Mouse (Mus musculus) lung, embryonic 16.5 days (tissue): Measurements from ENCODE around the gene Smyd3. TPM values are rescaled to one million over a fixed set of nuclear protein-coding genes. Genes with fewer than 3 reads are reported as not detected.
A peak's percentile ranks its signal among the peaks of the same experiment; 100 is the strongest.

Experiments used
- ATAC-seq: fragments of 200-750 bp; cut with Nextera tagmentation; 2 replicates; pipeline ENCODE4 v1.8.0; 2017; ENCODE audit warnings: low read depth, mild to moderate bottlenecking, moderate library complexity
- H3K27ac ChIP-seq: fragments of 300-500 bp; sonication (generic); 2 replicates; pipeline ENCODE4 v1.5.1; 2014; ENCODE audit warnings: mild to moderate bottlenecking, control low read depth, low read length
- H3K27me3 ChIP-seq: fragments of 300-500 bp; sonication (generic); 2 replicates; pipeline ENCODE4 v1.6.1; 2014; ENCODE audit warnings: low read depth, low read length, mixed read lengths; ENCODE audit not compliant: control insufficient read depth, insufficient read depth
- H3K36me3 ChIP-seq: fragments of 300-500 bp; sonication (generic); 2 replicates; pipeline ENCODE4 v1.6.1; 2014; ENCODE audit warnings: low read length; ENCODE audit not compliant: control insufficient read depth, insufficient read depth
- H3K4me1 ChIP-seq: fragments of 300-500 bp; sonication (generic); replicated peaks from 2 replicates; pipeline ENCODE4 v1.6.1; 2014; ENCODE audit warnings: low read length, mixed read lengths; ENCODE audit not compliant: control insufficient read depth, insufficient read depth
- H3K4me2 ChIP-seq: fragments of 300-500 bp; sonication (generic); 2 replicates; pipeline ENCODE4 v1.6.1; 2014; ENCODE audit warnings: low read depth, low read length, control low read depth
- H3K4me3 ChIP-seq: fragments of 300-500 bp; sonication (generic); 2 replicates; pipeline ENCODE4 v1.5.1; 2014; ENCODE audit warnings: mild to moderate bottlenecking, low read length, control low read depth
- H3K9ac ChIP-seq: fragments of 300-500 bp; sonication (generic); 2 replicates; pipeline ENCODE4 v1.6.1; 2014; ENCODE audit warnings: low read length, control low read depth
- H3K9me3 ChIP-seq: fragments of 300-500 bp; sonication (generic); 2 replicates; pipeline ENCODE4 v1.6.1; 2016; ENCODE audit warnings: low read length; ENCODE audit not compliant: control insufficient read depth
- WGBS: fragments of 180-500 bp; shearing (Covaris S2); extraction: QIAGEN DNeasy Blood & Tissue Kit; methylation state at CpG from one replicate; pipeline ENCODE4 v1.1.7; 2014; 5-methylcytosine and 5-hydroxymethylcytosine counted together
- polyA plus RNA-seq: library from polyadenylated mRNA; unstranded; fragments of >200 nt; fragmentation: Nextera tagmentation; extraction: Ambion mirVana; gene quantifications from 2 replicates; pipeline ENCODE4 v1.2.1, GENCODE M21; 2015

Smyd3 gene
- polyA plus RNA-seq, 1 experiment from 2014 or later: 16.8 TPM

DNA sequence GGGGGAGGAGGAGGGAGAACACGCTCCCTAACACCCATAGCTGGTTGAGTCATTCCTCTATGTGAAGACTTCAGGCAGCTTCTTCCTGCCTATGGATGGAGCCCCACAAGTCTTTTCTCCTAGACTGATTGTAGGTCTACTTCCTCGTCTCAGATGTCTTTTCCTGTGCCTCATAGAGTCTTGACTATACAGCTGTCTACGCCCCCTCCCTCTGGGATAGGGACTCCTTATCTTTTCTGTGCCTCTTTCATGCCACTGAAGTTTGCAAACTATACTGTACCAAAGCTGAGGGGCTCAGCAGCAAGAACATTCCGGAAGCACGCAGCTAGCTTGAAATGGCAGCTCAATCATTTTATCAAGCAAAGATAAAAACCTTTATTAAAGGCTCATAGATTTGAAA is 428.7 kb downstream of the Smyd3 start:
- H3K9ac ChIP-seq: no peak overlapping the region
- no peaks in the 10 kb centered on the region for H3K27me3 ChIP-seq
- no peak overlapping the region for H3K4me3 ChIP-seq
- 64% methylated on average over 5 of the region's 5 CpGs for WGBS
- no peak overlapping the region for H3K4me2 ChIP-seq
- H3K9me3 ChIP-seq: peaks cover 3% of the 10 kb centered on the region; the same call in 1 of the 2 replicates
- 0 out of 2 replicates have a peak, but pooled peaks cover 3% of the 10 kb centered on the region for H3K4me1 ChIP-seq
- H3K27ac ChIP-seq: no peak overlapping the region
- H3K36me3 ChIP-seq: no peaks in the 10 kb centered on the region
- no peak for ATAC-seq

DNA sequence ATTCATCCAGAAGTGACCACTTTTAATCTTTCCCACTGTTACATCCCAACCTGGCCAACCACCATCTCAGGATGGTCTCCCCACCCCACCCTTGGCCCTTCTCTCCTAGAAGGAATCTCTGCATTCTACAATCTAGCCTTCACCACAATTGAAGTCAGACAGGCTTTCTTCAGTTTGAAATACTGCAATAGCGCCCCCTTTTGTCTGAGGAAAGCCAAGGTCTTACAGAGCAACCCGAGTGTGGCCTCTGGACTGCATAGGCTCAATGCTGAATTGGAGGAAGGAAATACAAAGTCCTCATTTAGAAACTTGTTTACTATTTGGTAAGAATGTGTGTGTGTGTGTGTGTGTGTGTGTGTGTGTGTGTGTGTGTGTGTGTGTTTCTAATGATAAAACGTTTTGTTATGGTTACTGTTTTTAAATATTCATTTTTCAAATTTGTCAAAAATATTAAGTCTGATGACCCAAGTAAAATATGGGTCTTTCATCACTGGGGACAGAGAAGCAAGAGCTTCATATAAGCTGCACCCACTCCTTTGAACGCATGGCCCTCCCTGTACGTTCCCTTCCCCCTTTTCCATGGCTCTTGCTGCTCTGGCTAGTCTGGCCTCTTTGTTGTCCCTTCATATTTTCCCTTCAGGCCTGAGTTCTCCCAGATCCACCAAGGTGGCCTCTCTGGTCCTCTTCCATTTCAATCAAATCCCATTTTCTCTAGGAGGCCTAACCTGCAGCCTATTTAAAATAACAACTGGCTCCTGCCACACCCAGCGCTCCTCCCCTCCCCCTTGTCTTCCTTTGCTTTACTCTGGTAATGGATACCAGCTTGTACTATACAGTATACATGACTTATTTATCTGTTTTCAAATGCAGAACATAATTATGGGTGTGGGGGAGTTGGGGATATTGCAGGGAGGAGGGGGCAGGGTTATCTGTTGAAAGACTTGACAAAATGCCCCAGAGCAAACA is 430.5 kb downstream of the Smyd3 start:
- H3K27ac ChIP-seq: no peak overlapping the region
- 0 out of 2 replicates have a peak, but pooled peaks have one; percentile 23 for ATAC-seq

DNA sequence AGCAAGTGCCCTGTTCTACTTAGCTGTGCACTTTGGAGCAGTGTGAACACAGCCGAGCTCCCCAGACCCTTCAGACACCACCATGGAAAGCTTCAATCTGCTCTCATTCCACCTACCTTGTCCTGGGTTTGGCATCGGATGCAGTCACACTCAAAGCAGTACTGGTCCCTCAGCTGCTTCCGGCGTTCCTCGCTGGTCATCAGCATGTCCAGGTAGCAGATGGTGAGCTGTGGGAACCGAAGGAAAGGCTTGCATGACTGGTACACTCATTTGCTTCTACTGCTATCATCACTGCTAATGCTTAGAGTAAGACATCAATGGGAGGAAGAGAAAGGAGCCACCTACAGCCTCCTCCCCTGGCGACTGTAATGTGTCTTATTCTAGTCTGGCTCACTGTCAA is 431.6 kb downstream of the Smyd3 start:
- no peak overlapping the region for H3K9ac ChIP-seq
- H3K4me3 ChIP-seq: no peak overlapping the region
- 86% methylated on average over 7 of the region's 7 CpGs for WGBS
- no peak overlapping the region for H3K4me2 ChIP-seq
- no peaks in the 10 kb centered on the region for H3K27me3 ChIP-seq
- 0 out of 2 replicates have a peak, but pooled peaks cover 6% of the 10 kb centered on the region for H3K4me1 ChIP-seq
- no peak for ATAC-seq
- H3K27ac ChIP-seq: no peak overlapping the region
- H3K9me3 ChIP-seq: peaks cover 3% of the 10 kb centered on the region; the same call in 1 of the 2 replicates
- H3K36me3 ChIP-seq: no peaks in the 10 kb centered on the region

More for the DNA sequence above, 430.5 kb downstream of the Smyd3 start:
- Histone ChIP-seq H3K9me3 (peaks cover 3% of the 10 kb centered on the region; the same call in 1 of the 2 replicates), H3K4me3 (no peak overlapping the region), H3K9ac (no peak overlapping the region), H3K36me3 (no peaks in the 10 kb centered on the region), H3K4me2 (no peak overlapping the region), H3K27me3 (no peaks in the 10 kb centered on the region), H3K4me1 (0 out of 2 replicates have a peak, but pooled peaks cover 6% of the 10 kb centered on the region)
- 47% methylated on average over 6 of the region's 6 CpGs for WGBS

DNA sequence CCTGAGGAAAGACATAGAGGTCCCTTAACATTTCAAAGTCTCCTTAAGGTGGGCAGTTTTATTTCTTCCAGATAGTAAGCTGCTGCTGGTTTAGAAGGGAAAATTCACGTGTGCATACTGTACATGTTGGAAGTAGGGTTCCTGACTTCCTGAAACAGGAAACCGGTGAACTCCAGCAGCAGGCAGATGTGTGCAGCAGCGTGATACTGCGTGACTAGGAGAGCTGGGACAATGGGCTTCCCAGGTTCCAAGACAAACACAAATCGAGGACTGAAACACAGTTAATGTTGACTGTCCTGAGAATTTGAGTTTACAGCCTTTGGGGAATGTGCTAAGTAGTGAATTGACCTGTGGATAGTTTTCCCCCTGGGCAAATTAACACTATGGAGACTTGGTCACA is 434.7 kb downstream of the Smyd3 start:
- Histone ChIP-seq H3K4me2 (no peak overlapping the region), H3K27me3 (no peaks in the 10 kb centered on the region), H3K9me3 (peaks cover 3% of the 10 kb centered on the region; the same call in 1 of the 2 replicates), H3K27ac (no peak overlapping the region), H3K9ac (no peak overlapping the region), H3K4me3 (no peak overlapping the region), H3K4me1 (0 out of 2 replicates have a peak, but pooled peaks cover 6% of the 10 kb centered on the region), H3K36me3 (no peaks in the 10 kb centered on the region)
- no peak for ATAC-seq
- 39% methylated on average over 5 of the region's 5 CpGs for WGBS

DNA sequence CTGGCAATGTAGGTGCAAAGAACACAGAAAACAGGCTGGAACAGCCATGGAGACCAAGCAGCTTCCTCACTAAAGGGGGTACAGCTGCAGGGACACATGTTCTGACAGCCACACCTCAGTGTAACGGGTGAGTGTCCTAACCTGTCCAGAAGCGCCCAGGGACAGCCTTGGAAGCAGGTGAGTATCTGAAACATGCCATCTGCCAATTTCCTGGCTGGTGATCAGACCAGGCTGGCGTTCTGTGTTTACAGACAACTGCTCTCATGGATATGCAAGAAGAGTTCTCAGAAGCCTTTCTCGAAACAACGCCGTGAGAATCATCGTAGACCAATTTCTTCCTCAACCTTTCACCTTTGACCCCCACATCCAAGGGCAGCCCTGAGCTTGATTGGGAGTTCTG is 444.0 kb downstream of the Smyd3 start:
- H3K27ac ChIP-seq: no peak overlapping the region
- no peak overlapping the region for H3K4me2 ChIP-seq
- H3K36me3 ChIP-seq: no peaks in the 10 kb centered on the region
- no peak overlapping the region for H3K4me3 ChIP-seq
- H3K27me3 ChIP-seq: no peaks in the 10 kb centered on the region
- WGBS: 78% methylated on average over 7 of the region's 7 CpGs
- H3K9me3 ChIP-seq: no peaks in the 10 kb centered on the region
- H3K9ac ChIP-seq: no peak overlapping the region
- H3K4me1 ChIP-seq: no peaks in the 10 kb centered on the region
- no peak for ATAC-seq

DNA sequence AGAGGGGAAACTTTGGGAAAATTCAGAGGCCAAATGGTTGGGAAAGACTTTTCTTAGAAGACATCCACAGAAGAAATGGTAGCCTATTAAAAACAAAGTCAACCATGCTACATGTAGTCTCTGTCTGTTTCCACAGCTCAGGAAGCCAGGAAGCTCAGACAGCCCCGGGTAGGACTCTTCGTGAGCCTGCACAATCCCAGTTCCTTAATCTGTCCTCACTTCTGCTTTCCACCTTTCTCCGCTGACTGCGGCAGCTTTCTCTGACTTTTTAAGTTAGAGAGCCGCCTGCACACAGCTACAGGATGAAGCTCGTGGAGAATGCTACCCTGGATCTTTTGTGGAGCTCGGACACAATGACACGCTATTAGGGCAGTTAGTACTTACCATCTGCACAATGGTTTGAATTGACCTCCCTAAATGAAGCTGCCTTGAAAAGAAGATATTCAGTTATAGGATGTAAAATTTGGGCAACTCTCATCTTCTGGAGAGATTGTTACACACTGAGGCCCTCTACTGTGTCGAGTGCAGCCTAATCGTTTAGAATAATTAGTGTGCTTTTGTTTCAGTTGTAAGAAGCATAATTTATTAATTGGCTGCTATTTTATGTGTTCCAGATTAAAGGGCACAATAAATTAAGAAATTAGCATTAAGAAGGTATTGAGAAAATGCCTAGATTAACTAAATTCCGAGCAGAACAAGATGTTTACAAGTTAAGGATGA is 444.7 kb downstream of the Smyd3 start:
- H3K36me3 ChIP-seq: no peaks in the 10 kb centered on the region
- no peaks in the 10 kb centered on the region for H3K4me1 ChIP-seq
- no peak overlapping the region for H3K4me3 ChIP-seq
- no peaks in the 10 kb centered on the region for H3K27me3 ChIP-seq
- no peak overlapping the region for H3K9ac ChIP-seq
- no peak for ATAC-seq
- H3K27ac ChIP-seq: no peak overlapping the region
- no peaks in the 10 kb centered on the region for H3K9me3 ChIP-seq
- 78% methylated on average over 11 of the region's 11 CpGs for WGBS
- H3K4me2 ChIP-seq: no peak overlapping the region

DNA sequence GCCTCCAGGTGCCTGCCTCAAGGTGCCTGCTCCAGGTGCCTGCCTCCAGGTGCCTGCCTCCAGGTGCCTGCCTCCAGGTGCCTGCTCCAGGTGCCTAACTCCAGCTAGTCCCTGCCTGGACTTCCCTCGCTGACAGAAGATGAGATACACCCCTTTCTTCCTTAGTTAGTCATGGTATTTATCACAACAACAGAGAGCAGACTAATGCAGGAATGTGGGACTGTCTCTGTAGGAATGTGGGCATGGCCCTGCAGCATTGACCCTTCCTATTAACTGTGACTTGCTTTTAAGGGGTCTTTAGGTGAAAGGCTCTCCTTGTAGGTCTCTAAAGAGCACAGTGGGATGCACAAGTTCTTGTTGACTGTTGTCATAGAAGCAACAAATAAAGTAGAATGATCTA is 445.4 kb downstream of the Smyd3 start:
- H3K9ac ChIP-seq: no peak overlapping the region
- no peaks in the 10 kb centered on the region for H3K36me3 ChIP-seq
- H3K27me3 ChIP-seq: no peaks in the 10 kb centered on the region
- ATAC-seq: no peak
- 75% methylated on average over 1 of the region's 1 CpGs for WGBS
- H3K9me3 ChIP-seq: no peaks in the 10 kb centered on the region
- H3K4me3 ChIP-seq: no peak overlapping the region
- H3K27ac ChIP-seq: no peak overlapping the region
- H3K4me1 ChIP-seq: no peaks in the 10 kb centered on the region
- H3K4me2 ChIP-seq: no peak overlapping the region

DNA sequence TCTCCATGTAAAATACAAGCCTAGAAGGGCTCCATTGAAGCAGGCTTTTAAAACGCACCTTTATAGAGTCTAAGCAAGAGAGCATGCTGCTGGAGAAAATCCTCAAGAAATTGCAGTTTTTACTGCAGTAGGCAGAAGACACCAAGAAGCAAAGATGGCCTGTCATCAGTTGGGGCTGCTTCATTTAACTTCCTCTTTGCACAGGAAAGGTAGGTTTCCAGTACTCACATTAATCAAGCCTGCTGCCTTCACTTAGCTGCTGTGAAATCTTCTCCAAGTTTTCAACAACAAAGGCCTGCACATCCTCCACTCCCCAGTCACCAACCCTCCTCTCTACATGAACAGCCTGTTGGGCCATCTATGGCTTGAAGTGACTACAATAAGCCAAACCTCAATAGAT is 448.9 kb downstream of the Smyd3 start:
- 92% methylated on average over 1 of the region's 1 CpGs for WGBS
- H3K27ac ChIP-seq: no peak overlapping the region

DNA sequence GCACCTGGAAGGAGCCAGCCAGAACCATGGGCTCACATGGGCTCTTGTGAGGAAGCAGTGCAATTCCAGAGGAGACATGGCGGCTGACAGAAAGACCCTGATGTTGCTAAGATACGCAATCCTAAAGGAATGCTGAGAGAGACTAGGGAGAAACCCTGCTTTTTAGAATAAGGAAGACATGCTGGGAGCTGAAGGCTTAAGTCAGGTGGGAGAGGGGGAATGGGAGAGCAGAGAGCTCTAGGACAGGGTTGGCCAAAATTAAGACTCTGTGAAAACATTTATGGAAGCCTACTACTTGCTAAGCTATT is 452.6 kb downstream of the Smyd3 start:
- 73% methylated on average over 2 of the region's 2 CpGs for WGBS
- no peaks in the 10 kb centered on the region for H3K9me3 ChIP-seq
- ATAC-seq: no peak
- no peak overlapping the region for H3K9ac ChIP-seq
- H3K36me3 ChIP-seq: no peaks in the 10 kb centered on the region
- peaks cover 27% of the 10 kb centered on the region for H3K4me1 ChIP-seq
- H3K4me2 ChIP-seq: no peak overlapping the region
- H3K4me3 ChIP-seq: no peak overlapping the region
- H3K27ac ChIP-seq: no peak overlapping the region
- H3K27me3 ChIP-seq: no peaks in the 10 kb centered on the region

More for the DNA sequence above, 448.9 kb downstream of the Smyd3 start:
- H3K9ac ChIP-seq: no peak overlapping the region
- H3K36me3 ChIP-seq: no peaks in the 10 kb centered on the region
- H3K4me3 ChIP-seq: no peak overlapping the region
- no peaks in the 10 kb centered on the region for H3K27me3 ChIP-seq
- ATAC-seq: no peak
- H3K4me1 ChIP-seq: peaks cover 3% of the 10 kb centered on the region; the same call in 1 of the 2 replicates
- H3K4me2 ChIP-seq: no peak overlapping the region
- H3K9me3 ChIP-seq: no peaks in the 10 kb centered on the region
